Mouse (Mus musculus) frontal cortex, postnatal 14 days (tissue): ENCODE measurements around the gene Fanca.
"Not testable (repeated sequence)": the region's sequence is repeated elsewhere in the genome, so short reads cannot be mapped to it uniquely, and the experiment has no call there.

Experiments used
- DNase-seq, 2 experiments: peaks; one replicate each; pipeline ENCODE4 v3.0.0; 2022; ENCODE audit warnings: low spot score in 2 of 2

Gene Fanca

DNA sequence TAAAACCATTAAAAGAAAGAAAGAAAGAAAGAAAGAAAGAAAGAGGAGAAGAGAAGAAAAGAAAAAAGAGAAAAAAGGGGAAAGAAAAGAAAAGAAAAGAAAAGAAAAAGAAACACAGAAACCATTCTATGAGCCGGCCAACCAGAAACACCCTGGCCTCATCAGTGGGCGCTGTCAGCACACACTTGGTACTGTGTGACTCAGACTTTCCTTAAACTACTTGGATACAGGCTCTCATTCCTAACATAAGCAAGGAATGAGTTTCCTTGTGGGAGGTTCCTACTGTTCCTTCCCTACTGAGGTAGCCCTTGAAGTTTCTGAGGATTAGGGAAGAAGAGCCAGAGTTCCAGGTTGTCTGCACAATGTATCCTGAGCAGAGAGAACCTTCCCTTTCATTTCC, 12.9 kb upstream of the Fanca start:
- DNase-seq, result no peak

DNA sequence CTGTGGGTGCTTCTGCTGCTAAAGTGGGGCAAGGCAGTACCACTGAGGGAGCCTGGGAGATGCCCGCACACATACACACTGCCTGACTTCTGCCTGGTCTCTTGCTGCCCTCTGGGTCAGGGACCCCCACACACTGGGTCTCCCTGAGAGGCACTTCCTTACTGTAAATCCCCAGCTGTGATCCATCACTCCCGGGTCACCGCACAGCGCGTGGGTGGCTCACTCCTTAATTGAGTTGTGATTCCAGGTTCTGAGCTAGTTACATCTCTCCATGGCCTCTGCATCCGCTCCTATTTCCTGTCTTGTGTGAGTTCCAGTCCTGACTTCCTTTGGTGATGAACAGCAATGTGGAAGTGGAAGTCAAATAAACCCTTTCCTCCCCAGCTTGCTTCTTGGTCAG, 12.3 kb upstream of the Fanca start:
- DNase-seq, result no peak

DNA sequence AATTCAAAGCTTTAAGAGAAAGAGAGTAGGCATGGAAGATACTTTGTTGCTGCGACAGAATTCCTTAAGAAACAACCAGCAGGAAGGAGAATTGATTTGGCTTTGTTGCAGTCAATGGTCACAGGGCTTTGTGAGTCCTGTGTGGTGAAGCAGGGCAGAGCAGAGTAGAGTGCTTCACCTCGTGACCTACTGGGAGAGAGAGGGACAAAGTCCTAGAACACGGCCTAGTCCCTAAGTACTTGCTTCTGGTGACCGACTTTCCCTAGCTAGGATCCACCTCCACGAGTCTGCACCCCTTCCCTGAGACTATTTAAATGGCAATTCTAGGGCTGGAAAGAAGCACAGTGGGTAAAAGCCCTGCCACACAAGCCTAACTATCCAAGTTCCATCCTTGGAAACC, 11.6 kb upstream of the Fanca start:
- DNase-seq, result no peak

DNA sequence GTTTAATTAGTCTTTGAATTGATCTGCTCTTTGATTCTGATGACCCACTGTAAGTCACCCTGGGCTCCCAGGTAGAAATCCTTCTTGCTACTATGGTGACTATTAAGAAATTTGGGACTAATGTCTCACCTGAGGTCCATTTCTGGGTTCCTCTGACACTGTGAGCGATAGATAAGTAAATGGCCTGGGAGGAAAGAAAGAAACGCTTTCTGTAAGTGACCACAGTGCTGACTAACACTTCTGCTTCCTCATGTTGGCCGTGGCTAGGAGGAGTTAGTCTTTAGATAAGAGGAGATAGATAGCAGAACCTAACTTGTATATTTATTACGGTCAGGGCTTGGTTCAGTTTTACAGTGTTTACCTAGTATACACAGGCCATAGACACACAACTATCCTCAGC, 11.0 kb upstream of the Fanca start:
- no peak for DNase-seq

DNA sequence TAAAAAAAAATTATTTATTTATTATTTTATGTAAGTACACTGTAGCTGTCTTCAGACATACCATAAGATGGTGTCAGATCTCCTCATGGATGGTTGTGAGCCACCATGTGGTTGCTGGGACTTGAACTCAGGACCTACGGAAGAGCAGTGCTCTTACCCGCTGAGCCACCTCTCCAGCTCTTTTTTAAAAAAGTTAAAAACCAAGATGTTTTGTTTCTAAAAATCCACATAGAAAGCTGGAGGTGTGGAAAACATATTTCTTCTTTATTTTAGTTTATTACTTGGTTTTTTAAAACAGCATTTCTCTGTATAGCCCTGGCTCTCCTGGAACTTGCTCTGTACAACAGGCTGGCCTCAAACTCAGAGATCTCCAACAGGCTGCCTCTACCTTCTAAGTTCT, 10.2 kb upstream of the Fanca start:
- no peak for DNase-seq

DNA sequence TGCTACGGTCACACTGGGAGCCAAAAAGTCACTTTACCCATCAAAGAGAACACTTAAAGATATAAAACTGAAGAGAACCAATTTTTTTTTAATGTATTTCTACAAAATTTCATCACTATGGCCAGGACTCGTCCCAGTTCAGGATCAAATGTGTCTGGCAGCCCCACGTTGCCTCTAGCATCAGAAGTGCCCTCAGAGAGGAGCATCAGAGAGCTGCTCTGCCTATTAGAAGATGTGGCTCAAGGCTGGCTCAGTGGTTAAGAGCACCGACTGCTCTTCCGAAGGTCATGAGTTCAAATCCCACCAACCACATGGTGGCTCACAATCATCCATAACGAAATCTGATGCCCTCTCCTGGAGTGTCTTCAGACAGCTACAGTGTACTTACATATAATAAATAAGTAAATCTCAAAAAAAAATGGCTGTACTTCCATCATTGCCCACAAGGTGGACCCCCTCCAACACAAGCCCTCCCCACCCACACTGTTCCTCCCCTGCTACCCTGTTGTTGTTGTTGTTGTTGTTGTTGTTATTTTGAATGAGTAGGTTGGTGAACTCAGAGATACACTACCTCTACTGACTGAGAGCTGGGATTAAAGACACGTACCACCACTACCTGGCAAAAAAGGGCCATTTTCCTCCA, 1.3 kb upstream of the Fanca start:
- no peak for DNase-seq

DNA sequence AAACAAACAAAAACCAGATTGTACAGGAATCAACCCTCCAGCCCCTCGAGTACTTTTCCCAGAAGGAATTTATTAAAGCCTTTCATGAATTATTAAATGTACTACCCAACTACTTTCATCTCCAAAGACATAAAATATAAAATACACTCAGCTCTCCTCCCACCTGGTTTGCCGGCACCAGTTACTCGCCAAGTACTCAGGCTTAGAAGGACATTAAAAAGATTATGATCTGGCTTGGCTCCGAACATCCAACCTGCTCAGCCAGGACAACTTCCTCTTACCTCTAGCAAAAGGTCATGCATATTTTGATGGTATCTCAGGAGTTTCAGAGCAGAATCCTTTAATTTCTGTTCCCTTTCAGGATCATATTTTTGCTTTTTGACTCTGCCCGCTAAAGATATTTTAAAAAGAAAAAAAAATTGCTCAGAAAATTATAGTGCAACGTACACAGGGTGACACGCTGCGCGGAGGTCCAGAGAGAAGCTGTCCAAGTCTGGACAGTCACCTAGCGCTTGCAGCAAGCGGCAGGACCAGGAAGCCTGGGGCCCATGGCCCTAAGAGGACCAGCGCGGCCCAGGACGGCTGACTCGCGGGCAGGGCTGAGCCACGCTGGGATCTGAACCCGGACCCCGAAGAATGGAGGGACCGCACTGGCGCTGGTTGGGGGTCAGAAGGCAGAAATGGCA, 452 bp downstream of the Fanca start:
- no peak for DNase-seq

DNA sequence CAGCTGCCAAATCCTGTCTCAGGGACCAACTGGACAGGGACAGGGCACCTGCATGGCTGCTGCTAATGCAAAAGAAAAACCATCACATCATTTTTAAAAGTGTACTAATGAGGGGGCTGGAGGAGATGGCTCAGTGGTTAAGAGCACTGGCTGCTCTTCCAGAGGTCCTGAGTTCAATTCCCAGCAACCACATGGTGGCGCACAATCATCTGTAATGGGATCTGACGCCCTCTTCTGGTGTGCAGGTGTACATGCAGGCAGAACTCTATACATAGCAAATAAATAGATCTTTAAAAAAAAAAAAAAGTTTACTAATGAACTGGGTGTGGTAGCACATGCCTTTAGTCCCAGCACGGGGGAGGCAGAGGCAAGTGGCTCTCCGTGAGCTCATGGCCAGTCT, 9.6 kb downstream of the Fanca start:
- DNase-seq, result no peak

DNA sequence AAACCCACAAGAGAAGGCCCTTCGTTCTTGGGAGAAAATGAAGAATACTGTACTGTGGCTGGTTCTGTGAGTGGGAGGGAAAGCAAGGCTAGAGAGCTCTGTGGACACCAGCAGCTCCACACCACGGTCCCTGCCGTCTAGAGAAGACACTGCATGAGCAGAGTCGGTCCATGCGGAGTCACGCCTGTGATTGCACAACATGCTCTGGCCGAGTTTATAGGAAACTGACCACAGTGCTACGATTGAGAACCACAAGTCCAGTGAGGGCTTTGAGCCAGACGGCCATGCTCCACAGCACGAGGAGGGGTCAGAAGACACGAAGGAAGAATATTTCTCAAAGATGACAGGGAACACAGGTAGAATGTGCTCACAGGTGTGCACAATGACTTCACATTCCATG, 20.1 kb downstream of the Fanca start:
- no peak for DNase-seq

DNA sequence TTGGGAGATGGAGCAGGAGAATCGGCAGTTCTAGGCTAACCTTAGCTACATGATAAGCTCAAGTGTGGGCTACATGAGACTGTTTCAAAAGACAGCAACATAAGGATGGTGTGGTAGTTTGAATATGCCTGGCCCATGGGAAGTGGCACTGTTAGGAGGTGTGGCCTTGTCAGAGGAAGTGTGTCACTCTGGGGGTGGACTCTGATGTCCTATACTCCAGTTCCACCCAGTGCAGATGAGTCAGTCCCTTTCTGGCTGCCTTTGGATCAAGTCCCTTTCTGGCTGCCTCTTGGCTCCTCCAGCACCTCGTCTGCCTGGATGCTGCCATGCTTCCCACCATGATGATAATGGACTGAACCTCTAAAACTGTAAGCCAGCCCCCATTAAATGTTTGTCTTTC, 25.6 kb downstream of the Fanca start:
- DNase-seq, result no peak

DNA sequence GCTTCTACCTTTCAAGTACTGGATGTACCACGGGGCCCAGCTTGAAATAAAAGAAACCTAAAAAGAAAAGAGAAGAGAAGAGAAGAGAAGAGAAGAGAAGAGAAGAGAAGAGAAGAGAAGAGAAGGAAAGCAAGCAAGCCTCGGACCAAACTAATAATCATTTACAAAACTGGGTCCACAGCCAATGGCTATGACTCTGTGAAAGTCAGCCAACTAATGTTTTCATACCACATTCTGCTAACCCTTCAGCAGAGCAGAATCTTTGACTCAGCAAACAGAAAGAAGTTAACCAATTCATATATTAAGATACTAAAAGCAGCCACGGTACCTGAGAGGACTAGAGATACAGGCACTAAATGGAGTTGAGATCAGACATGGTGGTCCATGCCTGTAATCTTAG, 26.1 kb downstream of the Fanca start:
- no peak for DNase-seq

DNA sequence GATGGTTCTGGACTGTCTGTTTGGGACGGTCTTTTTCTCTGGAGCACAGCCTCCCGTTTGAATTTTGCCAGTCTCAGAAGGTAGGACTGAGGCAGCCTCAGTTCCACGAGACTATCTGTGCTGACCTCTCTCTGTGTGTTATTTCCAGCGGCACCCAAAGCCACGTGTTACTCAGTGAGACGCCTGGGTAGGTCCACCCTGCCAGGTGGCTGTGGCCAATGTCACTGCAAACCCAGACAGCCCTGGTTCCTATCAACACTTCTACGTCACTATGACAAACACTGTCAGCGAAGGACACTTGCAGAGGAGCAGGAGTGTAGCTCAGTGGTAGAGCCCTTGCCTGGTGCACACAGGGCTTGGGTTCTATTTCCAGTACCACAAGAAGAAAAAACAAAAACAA, 26.7 kb downstream of the Fanca start:
- no peak for DNase-seq

DNA sequence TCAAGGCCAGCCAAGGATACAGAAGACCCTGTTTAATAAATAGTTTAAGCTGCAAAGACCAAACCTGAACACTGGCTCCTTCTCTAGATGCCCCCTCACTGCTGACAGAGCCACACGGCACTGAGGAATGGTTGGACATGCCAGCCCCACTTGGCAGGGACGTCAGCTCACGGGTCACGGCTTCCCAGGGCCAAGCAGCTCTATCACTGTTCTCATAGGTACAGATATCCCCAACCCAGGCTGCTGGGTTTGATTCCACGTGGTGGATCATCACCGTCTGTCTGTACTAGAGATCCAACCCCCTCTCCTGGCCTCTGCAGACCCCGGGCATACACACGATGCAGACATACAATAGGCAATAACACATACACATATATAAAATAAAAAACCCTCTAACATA, 27.7 kb downstream of the Fanca start:
- DNase-seq, result no peak

DNA sequence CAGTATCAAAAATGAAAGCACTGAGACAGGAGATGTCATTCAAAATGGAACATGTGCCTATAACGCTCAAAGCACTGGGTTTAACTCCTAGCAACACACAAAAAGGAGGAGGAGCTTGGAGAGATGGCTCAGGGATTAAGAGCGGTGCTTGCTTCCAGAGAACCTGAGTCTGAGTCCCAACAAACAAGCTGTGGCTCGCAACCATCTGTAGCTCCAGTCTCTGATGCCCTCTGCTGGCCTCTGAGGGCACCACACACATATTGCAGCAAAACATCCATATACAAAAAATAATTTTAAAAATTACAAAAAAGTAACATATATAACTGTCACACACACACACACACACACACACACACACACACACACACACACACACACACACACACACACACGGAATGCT, 28.2 kb downstream of the Fanca start:
- peak in 1 of 2 experiments; percentile 16 for DNase-seq

DNA sequence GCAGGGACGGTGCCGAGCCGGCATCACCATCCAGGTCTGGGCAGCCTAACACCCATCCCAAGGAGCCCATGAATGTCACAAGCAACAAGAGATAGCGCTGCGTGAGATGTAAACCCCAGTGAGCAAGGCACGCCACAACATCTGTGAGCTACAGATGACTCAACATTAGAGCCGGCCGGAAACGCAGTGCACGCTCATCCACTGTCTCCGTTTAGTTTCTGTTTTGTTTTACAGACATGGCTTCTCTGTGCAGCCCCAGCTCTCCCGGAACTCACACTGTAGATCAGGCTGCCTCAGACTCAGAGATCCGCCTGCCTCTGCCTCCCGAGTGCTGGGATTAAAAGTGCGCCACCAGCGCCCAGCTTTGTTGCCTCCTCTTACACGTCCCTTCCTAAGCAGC, 31.0 kb downstream of the Fanca start:
- no peak for DNase-seq

DNA sequence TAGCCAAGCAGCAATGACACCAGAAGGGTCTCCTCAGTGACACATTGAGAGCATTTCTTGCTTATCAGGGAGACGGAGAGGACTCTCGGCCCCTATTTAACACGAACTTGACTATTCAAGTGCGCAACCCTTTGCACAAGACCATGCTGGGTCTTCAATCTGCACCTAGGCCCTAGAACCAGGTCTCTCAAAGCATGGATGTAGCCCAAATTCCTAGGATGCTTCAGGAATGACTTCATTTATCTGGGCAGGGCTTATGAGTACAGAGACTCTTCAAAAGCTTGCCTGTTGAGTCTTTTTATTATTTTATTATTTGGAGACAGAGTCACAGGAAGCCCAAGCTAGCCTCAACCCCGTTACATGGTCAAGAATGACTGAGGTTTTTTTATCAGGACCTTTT, 33.9 kb downstream of the Fanca start:
- no peak for DNase-seq

DNA sequence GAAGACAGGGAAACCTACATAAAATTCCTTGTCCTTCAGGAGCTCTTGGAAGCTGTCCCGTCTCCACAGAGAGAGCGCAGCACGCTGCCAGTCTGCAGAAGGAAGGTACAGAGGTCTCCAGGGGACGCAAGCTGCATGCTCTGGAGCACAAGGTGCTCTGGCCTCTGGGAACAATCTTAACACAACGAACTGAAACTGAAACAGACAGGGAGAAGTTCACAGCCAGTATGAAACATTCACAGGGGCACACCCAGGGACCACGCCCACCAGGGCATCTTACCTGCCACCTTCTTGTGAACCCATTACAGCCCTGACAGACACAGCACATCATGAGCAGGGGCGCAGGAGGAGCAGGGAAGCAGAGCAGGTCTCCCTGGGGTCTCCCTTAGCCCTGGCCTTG, 34.4 kb downstream of the Fanca start:
- no peak for DNase-seq

DNA sequence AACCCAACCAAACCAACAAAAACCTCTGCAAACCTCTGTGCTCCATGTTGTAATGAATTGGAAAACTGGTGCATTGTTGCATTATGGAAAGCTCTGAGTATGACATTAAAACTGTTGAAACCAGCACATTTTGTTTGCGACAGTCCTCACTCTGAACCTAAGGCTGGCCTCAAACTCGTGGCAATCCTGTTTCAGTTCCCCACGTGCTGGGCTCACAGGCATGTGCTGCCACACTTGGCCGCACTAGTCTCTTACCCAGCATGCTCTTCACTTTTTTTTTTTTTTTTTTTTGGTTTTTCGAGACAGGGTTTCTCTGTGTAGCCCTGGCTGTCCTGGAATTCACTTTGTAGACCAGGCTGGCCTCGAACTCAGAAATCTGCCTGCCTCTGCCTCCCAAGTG, 35.4 kb downstream of the Fanca start:
- not testable (repeated sequence) for DNase-seq

DNA sequence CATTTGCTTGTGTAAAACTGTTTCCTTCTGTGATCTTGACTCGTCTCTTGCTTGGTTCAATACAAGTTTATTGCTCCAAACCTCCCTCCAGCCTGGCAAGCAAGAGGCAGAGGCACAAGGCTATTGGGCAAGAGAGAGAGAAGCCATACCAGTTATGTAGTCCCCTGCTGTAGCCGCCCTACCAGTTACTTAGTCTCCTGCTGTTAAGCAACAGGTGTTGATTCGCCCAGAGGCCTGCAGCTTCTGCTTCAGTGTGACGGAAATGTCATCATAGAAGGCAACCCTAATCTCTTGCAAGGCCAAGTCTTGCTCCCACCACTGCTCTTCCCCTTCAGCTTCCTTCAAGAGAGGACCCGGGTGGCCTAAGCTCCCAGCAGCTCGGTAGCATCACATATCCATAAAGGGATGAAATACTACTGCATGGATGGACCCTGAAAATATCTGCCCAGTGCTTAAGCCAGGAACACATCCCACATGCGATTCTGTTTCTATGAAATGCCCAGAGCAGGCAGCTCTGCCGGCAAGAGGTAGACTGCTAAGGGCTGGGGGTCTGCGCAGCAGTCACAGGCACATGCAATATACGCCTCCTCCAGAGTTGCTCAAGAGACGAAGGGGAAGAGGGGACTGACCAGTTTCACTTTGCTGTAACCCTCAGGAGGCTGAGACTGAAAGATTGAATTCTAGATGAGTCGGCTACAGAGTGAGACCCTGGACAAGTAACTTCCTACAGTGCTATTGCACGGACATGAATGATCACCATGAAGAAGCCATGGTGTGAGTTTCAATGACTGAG, 37.9 kb downstream of the Fanca start:
- no peak for DNase-seq

DNA sequence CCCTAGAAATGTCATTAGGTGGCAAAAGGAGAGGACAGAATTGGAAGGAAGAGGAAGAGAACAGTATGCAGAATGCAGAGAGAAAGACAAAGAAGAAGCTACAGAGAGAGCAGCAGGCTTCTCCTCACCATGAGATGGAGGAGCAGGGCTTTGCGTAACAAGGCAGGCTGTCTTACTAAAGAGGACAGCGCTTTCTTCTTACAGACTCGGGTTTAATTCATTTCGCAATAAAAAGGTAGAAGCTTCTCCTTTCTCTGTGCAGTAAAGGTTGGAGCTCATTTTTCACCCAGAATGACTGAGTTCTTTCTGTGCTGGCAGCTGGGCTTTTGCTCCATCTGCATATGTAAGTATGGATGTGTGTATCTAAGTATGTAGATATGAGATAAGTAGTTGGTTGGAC, 38.5 kb downstream of the Fanca start:
- DNase-seq, result no peak

DNA sequence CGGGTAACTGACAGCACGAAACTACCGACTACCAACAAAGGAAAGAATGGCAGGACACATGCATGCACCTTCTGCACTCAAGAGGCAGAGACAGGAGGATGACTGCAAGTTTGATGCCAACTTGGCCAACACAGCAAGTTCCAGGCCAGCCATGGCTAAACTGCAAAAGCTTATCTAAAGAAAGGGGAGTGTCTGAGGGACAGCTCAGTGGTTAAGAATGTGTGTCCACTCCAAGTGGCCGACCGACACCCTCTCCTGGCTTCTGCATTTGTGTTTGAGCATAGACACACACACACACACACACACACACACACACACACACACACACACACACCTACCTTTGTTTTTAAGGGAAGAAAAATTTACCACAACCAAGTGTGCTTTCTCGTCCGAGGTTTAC, 39.9 kb downstream of the Fanca start:
- DNase-seq, result no peak

DNA sequence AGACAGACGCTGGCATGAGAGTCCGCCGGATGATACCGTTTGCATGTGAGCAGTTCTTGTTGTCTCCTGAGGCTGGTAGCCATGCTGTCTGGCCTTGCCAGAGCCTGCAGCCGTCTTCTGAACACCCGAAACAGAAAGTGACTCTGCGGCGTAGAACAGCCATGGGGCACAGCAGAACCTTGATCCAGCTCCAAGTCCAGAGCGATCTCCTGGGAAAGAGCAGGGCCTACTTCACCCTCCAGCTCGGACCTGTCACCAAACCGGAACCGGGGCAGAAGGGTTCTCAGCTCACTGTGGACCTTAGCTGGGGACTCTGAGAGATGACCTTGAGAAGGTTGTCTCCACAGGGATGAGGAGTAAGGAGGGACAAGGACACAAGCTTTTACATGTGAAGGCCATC, 43.3 kb downstream of the Fanca start:
- DNase-seq, result no peak

DNA sequence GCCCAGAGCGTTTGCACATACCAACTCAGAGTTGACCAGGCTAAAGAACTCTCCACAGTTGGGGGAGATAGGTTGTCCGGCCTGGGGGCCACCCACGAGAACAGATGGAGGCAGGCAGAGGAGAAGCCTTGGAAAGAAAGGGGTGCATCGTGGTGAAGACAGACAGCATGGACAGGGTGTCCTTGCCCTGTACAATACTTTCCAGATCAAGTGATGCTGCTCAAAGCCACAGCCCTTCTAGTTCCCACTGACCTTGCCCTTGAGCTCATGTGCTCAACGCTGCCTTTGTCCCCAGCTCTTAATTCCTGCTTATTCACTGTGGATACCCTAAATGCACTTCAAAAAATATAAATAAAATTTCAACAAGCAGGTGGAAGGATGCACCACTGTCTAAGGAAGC, 43.9 kb downstream of the Fanca start:
- DNase-seq, result no peak
